Comparison of ENCODE assay signal across 7 mouse cellular contexts in genomic region chr7:144935563-144935962, GRCm38 (mm10). TPM values are rescaled to one million over a fixed set of nuclear protein-coding genes. Genes with fewer than 3 reads are reported as not detected.
DNase-seq lines count a peak whose midpoint lies in the region; ATAC-seq and TF ChIP-seq lines count a peak whose summit lies in the region.

No protein-coding gene starts in this region.

- 0 out of 2 replicates have a peak overlapping the region, but pooled peaks have one; percentile 4 for H3K4me3 ChIP-seq in layer of hippocampus, adult 2 months
- H3K4me3 ChIP-seq in E14TG2a.4 (replicated peaks; ENCODE audit: low read length) = no peak overlapping the region; the same call in 1 of the 2 replicates
- H3K4me3 ChIP-seq in forebrain, embryonic 14.5 days (ENCODE audit: low read depth, low read length) = no peak overlapping the region

- DNase-seq in layer of hippocampus, adult 2 months (ENCODE audit: low spot score in 2 of 2) = peak; percentile 59 to 60
- DNase-seq in layer of hippocampus, postnatal 25 days (ENCODE audit: extremely low spot score in 1 of 2, low spot score in 1 of 2) = no peak
- peak; percentile 24 for DNase-seq in adrenal gland, postnatal 25 days
- peak; percentile 73 for DNase-seq in forebrain, embryonic 14.5 days (ENCODE audit: low spot score)
- DNase-seq in testis, postnatal 14 days (ENCODE audit: low spot score) = no peak

- TF ChIP-seq CTCF in layer of hippocampus, adult 2 months (conservative IDR thresholded peaks at IDR 0.05) = peak; percentile 78
- peak; percentile 11; the same call in 1 of the 2 replicates for TF ChIP-seq CTCF in E14TG2a.4 (conservative IDR thresholded peaks at IDR 0.05; ENCODE audit: low read length)

- H3K9me3 ChIP-seq in E14TG2a.4 (ENCODE audit: low read length) = no peaks in the 10 kb centered on the region
- H3K9me3 ChIP-seq in forebrain, embryonic 14.5 days (replicated peaks; ENCODE audit: control insufficient read depth, low read length) = no peaks in the 10 kb centered on the region

- ATAC-seq in forebrain, embryonic 14.5 days = no peak
- 0 out of 2 replicates have a peak, but pooled peaks have one; percentile 14 for ATAC-seq in megakaryocyte progenitor cell, adult 5-6 weeks (replicated peaks; ENCODE audit: poor library complexity)

- peak overlapping the region; percentile 13; the same call in 1 of the 2 replicates for H3K9ac ChIP-seq in forebrain, embryonic 14.5 days (ENCODE audit: low read length)

- H3K27ac ChIP-seq in layer of hippocampus, adult 2 months = peak overlapping the region; percentile 39; the same call in 1 of the 2 replicates
- peak overlapping the region; percentile 35; the same call in 1 of the 2 replicates for H3K27ac ChIP-seq in forebrain, embryonic 14.5 days (ENCODE audit: low read depth, low read length)

- 53% methylated on average over 5 of the region's 5 CpGs for WGBS in forebrain, embryonic 14.5 days

- H3K4me2 ChIP-seq in forebrain, embryonic 14.5 days (ENCODE audit: low read length) = no peak overlapping the region

- peaks cover 79% of the 10 kb centered on the region for H3K4me1 ChIP-seq in E14TG2a.4 (replicated peaks; ENCODE audit: low read depth, low read length)
- H3K4me1 ChIP-seq in forebrain, embryonic 14.5 days (ENCODE audit: control insufficient read depth, insufficient read depth, low read length) = peaks cover 11% of the 10 kb centered on the region

- H3K27me3 ChIP-seq in E14TG2a.4 (ENCODE audit: insufficient read depth, low read length) = peaks cover 15% of the 10 kb centered on the region
- H3K27me3 ChIP-seq in forebrain, embryonic 14.5 days (replicated peaks; ENCODE audit: control insufficient read depth, insufficient read depth, low read length) = peaks cover 8% of the 10 kb centered on the region; the same call in 1 of the 2 replicates

- H3K36me3 ChIP-seq in E14TG2a.4 (ENCODE audit: insufficient read depth, low read length) = peaks cover 71% of the 10 kb centered on the region
- peaks cover 30% of the 10 kb centered on the region for H3K36me3 ChIP-seq in forebrain, embryonic 14.5 days (ENCODE audit: control insufficient read depth, insufficient read depth, low read length)

RNA-seq across cellular contexts. Expression of gene Ccnd1, which starts 4.2 kb away (rescaled TPM):
- 10 to 100 TPM; 43.7 to 48.3 TPM for total RNA-seq in layer of hippocampus, adult 2 months (2021)
- 10 to 100 TPM; 52.4 to 53.8 TPM for total RNA-seq in layer of hippocampus, postnatal 25 days (2021)
- total RNA-seq in adrenal gland, postnatal 25 days (2021) = 111 and 117 TPM in 2 replicates
- 60.8 and 70.3 TPM in 2 replicates for polyA plus RNA-seq in forebrain, embryonic 14.5 days (2014; fragmentation: Nextera tagmentation; extraction: Ambion mirVana)
- 8.6 and 10.3 TPM in 2 replicates for total RNA-seq in megakaryocyte progenitor cell, adult 5-6 weeks (2015)
- total RNA-seq in megakaryocyte progenitor cell, adult 5-6 weeks (2017) = 9.5 and 12.5 TPM in 2 replicates

RNA-seq across cellular contexts. Expression of gene LTO1, which starts 20.7 kb away (rescaled TPM):
- 10 to 100 TPM; 26.2 to 33.8 TPM for total RNA-seq in layer of hippocampus, adult 2 months (2021)
- 10 to 100 TPM; 23.7 to 25.8 TPM for total RNA-seq in layer of hippocampus, postnatal 25 days (2021)
- 18.7 and 27.1 TPM in 2 replicates for total RNA-seq in adrenal gland, postnatal 25 days (2021)
- 26.7 and 27.8 TPM in 2 replicates for polyA plus RNA-seq in forebrain, embryonic 14.5 days (2014; fragmentation: Nextera tagmentation; extraction: Ambion mirVana)
- 10.2 and 10.3 TPM in 2 replicates for total RNA-seq in megakaryocyte progenitor cell, adult 5-6 weeks (2015)
- 27.4 and 42.9 TPM in 2 replicates for total RNA-seq in megakaryocyte progenitor cell, adult 5-6 weeks (2017)

RNA-seq across cellular contexts. Expression of gene Fgf15, which starts 39.2 kb away (rescaled TPM):
- total RNA-seq in layer of hippocampus, adult 2 months (2021) = not detected
- total RNA-seq in layer of hippocampus, postnatal 25 days (2021) = not detected
- total RNA-seq in adrenal gland, postnatal 25 days (2021) = not detected in 2 replicates
- polyA plus RNA-seq in forebrain, embryonic 14.5 days (2014; fragmentation: Nextera tagmentation; extraction: Ambion mirVana) = 28.1 and 36.3 TPM in 2 replicates
- total RNA-seq in megakaryocyte progenitor cell, adult 5-6 weeks (2015) = not detected in 2 replicates
- not detected in 2 replicates for total RNA-seq in megakaryocyte progenitor cell, adult 5-6 weeks (2017)

Comparison
In these comparisons a context has a peak if more than half of its experiments do, and no peak if none do; other contexts are left out.
1. DNase-seq: peak in layer of hippocampus, adult 2 months (2 of 2), adrenal gland, postnatal 25 days (single experiment) and forebrain, embryonic 14.5 days (single experiment); none in layer of hippocampus, postnatal 25 days (0 of 2) and testis, postnatal 14 days (single experiment).